Mouse (Mus musculus): ENCODE results near the gene Lnx1. TPM values are rescaled to one million over a fixed set of nuclear protein-coding genes. Genes with fewer than 3 reads are reported as not detected.
A peak's percentile ranks its signal among the peaks of the same experiment; 100 is the strongest.

Gene Lnx1
- total RNA-seq, 2 experiments from 2014 or later = 5.9 to 7.8 TPM

DNA sequence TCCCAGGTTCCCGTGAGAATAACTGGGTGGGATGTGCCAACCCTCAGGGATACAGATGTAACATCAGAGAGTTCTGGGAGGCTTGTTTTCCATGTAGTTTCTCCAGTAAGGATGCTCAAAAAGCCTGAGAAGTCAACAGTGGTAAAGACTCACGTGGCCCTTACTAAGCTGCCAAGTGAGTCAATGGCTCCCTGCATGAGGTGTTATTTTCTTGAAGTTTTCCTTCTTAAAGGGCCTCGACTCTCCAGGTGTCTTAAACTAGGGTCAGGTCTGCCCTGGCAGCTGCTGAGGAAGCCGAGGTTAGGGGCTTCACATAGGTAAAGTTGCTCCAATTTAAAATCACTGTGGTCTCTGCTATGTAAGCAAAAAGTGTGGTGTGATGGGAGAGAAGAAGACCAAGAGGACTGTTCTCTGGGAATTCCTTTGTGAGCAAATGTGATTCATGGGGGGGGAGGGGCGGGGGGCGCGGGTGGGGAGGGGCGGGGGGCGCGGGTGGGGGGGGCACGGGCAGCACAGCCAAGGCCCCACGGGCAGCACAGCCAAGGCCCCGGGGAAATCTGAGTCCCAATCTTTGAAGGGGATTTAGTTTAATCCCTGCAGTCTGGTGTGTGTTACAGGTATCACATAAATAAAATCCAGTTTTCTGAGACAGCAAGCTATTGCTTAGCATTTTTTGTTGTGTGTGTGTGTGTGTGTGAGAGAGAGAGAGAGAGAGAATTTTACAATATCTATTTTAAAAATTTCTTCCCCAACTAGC is 84.7 kb downstream of the Lnx1 start:
- intact Hi-C loops (cut with DNase I) = no loop called here
- no peak for DNase-seq

DNA sequence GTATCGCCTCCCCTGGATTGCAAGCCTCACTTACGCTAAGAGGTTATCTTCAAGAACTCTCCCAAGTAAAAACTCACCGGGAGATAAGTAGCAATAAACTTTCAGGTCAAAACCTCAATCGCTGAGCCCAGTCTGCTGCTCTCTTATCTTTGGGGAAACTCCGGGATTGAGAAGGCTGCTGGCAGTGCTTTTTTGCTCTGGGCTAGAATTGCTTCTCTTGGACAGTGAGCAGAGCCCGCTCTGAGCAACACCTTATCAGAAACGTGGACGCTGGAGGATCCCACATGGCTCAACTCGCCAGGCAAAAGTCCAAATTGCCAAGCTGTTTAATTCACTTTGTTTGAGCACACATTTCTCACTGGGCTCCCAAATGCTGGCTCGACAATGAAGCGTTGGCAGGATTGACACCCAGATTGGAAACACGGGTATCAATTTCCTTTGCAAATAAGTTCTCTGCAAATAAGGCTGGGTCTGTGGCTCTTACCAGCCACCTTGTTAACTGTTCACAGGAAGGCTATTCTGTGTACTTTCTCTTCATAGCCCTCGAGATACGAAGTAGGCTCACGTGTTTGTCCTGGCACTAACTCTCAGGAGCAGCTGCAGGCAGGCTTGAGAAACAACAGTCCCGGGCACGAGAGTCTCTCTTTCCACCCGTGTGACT is 89.1 kb downstream of the Lnx1 start:
- intact Hi-C loops (cut with DNase I) = no loop called here
- peak; percentile 28 to 55 for DNase-seq

DNA sequence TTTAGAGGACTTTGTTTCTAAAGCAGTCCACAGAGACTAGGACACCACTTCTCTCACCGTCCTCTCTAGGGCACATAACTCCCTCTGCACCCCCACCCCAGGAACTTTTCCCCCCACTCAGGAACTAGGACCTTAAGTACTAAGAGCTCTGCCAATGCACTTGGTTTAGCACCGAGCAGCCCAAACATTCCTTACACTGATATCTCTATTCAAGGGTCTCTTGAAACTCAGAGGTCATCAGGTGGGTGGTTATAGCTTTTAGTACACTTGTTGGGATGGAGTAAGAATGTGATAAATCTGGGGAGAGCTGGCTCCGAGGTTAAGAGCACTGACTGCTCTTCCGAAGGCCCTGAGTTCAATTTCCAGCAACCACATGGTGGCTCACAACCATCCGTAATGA is 90.0 kb downstream of the Lnx1 start:
- intact Hi-C loops (cut with DNase I) = no loop called here
- DNase-seq = no peak

DNA sequence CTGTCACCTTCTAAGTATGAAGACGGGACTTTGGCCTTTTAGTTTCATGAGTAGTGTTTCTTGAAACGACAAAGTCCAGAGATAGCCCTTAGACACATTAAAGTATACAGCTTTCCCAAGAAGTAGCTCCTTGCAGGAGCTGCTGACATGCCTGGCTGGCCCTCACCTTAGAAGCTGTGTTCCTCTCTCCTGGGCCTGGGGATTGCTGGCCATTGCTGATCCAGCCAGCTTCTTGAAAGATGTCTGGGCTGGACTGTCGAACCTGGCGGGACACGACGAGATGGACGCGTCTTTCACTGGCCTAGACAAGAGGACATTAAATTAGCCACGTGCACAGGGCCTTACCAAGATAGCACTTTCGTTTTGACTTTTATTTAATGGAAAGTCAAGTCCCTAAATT is 92.2 kb downstream of the Lnx1 start:
- intact Hi-C loops (cut with DNase I) = no loop called here
- no peak for DNase-seq

DNA sequence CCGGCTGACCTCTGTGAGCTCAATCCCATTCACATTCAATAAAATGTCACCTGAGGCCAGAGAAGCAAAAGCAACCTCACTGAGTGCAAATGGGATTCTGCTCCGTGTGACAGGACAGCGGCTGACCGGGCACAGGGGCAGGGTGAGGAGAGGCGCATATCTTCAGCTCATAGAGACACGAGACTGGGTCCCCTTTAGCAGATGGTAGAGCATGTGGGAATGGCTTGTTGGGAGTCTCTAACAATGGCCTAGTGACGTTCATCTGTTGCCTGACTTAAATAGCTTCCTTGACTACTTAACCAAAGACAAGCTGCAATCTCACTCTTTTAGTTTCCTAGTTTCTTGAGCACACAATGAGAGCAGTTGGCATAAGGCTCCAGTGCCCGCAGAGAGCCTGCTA is 96.5 kb downstream of the Lnx1 start:
- intact Hi-C loops (cut with DNase I) = no loop called here
- DNase-seq = no peak

DNA sequence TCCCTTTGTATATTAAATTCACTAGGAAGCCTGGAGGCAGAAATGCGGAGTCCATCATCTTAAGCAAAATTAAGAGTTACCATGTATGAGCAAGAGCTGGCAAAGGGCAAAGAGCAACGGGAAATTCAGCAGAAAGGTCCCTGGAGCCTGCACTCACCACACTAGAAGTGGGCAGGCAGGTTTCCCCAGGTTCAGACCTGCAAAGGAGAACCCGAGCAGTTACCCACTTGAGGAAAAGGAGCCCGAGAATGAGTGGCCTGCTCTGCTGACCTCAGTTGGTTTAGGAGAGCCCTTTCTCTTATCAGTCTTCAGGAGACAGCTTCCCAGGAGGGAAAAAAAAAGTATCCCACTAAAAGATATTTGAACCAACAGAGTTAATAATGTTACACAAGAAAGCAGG is 99.4 kb downstream of the Lnx1 start:
- no peak for DNase-seq
- intact Hi-C loops (cut with DNase I) = no loop called here

DNA sequence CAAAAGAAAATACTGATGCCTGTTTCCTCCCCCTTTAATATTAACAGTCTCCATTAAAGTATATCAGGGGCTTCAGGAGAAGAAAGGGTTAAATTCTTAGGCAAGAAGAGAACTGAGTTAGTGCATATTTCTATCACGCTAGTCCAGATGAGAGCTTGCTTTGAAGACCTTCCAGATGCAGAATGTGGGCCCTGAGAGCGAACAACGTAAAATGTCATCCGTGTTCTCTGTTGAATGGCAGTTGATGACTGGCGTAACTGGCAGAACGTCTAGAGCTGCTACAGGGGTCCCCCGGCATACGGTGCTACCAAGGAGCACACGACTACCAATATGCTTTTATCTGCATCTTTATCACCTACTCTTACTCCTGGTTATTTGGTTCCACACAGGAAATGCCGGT is 100.3 kb downstream of the Lnx1 start:
- DNase-seq = no peak
- intact Hi-C loops (cut with DNase I) = no loop called here

DNA sequence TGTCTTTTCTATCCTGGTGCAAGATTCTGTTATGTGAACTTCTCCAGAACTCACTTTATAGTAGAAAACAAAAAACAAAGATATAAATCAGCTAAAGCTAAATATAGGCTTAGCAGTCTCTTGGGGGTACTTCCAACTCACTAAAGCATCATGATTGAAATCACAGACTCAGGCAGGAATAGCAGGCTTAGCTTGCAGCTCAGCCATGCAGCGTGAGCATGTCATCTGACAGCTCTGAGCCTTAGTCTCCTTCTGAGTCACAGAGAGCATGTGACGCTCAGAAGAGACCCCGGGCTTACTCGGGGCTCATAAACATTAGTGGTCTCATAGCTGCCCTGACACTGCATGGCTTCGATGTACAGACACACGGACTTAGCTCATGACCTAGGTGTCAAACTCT is 100.7 kb downstream of the Lnx1 start:
- DNase-seq = no peak
- intact Hi-C loops (cut with DNase I) = no loop called here

DNA sequence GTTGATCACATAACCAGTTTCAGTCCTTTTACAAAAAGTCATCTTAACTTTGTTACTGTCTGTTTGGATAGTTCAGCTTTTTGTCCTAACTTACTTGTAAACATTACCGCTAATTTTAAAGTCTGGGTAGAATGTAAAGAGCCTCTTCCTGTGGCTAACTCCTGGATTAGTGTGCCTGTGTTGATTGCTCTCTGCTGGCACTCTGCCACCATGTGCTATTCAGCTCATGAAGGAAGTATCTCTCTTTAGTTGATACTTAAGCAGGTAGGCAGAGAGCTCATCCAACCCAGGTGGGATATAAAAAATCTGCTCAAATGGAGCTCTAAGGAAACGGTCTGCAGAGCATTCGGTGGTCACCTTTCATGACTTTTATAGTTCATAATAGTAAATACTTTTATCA is 101.5 kb downstream of the Lnx1 start:
- intact Hi-C loops (cut with DNase I) = no loop called here
- DNase-seq = no peak

DNA sequence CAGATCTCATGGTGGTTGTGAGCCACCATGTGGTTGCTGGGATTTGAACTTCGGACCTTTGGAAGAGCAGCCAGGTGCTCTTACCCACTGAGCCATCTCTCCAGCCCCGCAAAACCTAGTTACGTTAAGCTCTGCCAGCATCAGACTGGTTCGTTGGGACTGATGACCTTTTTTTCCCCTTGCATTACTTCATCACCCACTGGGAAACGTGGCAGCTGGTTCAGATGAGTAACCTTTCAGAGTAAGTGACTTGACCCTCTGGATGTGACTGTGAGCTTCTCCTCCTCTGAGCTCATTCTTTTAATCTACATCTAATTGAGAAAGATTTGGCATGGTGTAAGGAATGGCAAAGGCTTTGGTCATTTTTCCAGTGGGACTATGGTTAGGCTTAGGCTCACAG is 102.7 kb downstream of the Lnx1 start:
- intact Hi-C loops (cut with DNase I) = no loop called here
- no peak for DNase-seq

DNA sequence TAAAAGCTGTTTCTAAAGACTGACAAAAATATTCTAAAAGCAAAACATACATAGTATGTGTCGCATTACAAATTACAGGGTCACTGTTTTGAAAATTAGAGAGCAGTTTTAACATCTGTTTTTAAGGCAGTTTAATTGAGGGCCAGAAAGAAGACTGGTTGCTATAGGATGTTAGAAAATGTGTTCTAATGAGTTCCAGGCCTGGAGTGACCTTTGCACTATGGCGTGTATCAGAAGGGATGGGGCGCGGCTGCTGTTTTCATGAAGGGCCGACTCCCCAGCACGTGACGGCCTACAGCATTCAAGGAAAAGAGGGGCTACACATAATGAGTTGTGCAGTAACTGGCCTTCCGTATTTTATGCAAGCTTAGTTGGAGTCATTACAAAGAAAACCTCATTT is 109.6 kb downstream of the Lnx1 start:
- no peak for DNase-seq
- intact Hi-C loops (cut with DNase I) = no loop called here

DNA sequence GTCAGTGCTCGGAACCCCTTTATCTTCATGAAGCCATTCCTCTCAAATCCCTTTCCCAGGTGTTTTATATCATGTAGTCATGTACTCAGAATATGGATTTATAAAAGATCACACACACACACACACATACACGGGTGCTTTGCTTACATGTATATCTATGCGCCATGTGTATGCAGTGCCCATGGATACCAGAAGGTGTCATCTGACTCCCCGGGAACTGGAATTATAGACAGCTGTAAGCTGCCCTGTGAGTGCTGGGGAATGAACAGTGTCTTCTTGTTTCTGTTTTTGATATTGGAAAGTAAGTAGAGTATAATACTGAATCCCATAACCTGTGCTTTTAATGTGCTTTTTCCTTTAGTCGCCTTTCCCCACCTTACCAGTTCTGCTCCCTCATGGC is 111.3 kb downstream of the Lnx1 start:
- intact Hi-C loops (cut with DNase I) = no loop called here
- DNase-seq = no peak

DNA sequence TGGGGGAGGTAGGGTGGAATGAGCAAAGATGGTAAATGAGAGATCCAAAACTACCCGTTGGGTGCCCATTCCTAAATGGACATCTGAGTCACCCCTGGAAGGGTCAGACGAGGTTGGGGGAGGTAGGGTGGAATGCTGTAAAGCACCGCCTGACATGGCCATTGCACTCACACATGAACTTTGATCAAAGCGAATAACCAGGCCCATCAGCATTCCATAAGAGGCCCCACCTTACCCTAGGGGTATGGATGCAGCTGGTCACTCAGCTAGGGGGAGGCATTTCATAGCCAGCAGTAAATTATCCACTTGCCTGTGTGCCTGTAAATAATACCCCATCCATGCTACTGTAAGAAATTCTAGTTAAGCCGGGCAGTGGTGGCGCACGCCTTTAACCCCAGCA is 113.6 kb downstream of the Lnx1 start:
- intact Hi-C loops (cut with DNase I) = no loop called here
- no peak for DNase-seq

DNA sequence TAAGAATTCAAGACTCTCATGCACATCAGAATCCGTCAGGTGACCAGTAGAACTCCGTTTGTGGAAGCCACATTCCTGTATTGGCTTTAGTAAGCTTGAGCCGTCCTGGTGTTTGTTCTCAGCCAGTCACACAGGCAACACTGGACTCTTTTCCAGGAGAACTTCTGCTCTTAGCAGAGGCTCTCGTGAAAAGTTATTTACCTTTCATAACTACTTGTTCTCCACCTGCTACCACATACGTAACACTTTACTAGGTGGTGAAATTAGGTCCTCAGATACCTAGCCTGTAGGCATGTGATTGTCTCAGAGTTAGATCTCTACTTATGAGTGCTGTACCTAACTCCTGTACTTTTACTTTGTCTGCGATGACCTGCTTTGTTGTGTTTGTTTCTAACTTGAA is 130.9 kb downstream of the Lnx1 start:
- DNase-seq = no peak
- intact Hi-C loops (cut with DNase I) = no loop called here

DNA sequence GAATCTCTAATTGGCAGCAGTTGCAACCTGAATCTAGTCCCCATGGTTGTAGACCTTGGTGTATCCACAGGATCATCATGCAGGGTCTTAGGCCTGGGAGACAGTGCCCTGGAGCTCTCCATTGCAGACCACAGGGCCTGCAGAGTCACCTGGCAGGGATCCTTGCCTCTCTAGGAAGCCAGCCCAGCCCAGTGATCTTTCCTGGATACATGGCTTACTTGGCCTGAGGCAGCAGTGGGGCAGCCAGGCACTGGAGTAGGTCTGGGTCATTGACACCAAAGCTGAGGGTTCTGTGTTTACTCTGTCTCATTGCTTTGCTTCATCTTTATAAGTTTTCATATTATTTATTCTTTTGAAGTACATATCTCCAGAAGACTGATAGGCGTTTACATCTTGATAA is 141.6 kb downstream of the Lnx1 start:
- no peak for DNase-seq
- intact Hi-C loops (cut with DNase I) = no loop called here

DNA sequence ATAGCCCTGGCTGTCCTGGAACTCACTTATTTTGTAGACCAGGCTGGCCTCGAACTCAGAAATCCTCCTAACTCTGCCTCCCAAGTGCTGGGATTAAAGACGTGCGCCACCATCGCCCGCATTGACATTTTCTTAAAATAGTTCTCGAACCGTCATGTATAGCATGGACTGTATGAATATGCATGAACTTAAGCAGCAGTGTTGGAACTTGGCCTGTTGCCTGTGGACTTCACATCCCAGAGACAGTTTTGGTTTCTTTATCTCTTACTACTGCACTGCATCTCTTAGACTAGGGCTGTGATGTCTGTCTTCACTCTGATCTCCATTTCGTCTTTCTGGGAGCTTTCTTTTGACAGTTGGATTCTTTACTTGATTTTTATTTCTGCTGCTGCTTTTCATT is 153.1 kb downstream of the Lnx1 start:
- no peak for DNase-seq
- intact Hi-C loops (cut with DNase I) = no loop called here

DNA sequence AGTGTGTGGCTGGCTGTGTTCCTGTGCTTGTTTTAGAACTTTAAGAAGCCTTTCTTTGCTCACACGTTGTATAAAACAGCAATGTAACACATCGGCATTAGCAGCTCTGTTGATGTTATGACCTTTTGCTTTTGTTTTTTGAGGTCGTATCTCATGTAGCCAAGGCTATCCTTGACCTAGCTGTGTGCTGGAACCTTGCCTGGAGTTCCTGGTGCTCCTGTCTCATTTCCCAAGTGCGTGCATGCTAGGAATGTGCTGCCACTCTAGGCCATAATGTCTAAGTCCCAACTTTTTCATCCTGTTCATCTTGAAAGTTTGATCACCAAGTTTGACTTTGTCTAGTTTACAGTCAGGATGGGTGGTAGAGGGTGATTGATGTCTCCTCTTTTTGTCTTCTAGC is 157.1 kb downstream of the Lnx1 start:
- no peak for DNase-seq
- intact Hi-C loops (cut with DNase I) = no loop called here

Other genes with a start within 250 kb of the Lnx1 start
- gene Scfd2, start 171.2 kb downstream of the Lnx1 start, total RNA-seq (2021) = 10 to 100 TPM; 11.7 to 13.4 TPM
- gene Fip1l1, start 167.5 kb downstream of the Lnx1 start, total RNA-seq (2021) = 10 to 100 TPM; 30.2 to 33.5 TPM